Mouse (Mus musculus) kidney, adult 2 months (tissue): Measurements from ENCODE around the gene Lipc. TPM values are rescaled to one million over a fixed set of nuclear protein-coding genes. Genes with fewer than 3 reads are reported as not detected.

Source experiments
- DNase-seq: peaks from one replicate; pipeline ENCODE4 v3.0.0; 2021
- H3K27ac ChIP-seq: fragments of 200-500 bp; 2 replicates; pipeline ENCODE4 v1.5.1; 2012; ENCODE audit warnings: low read depth, low read length, control low read depth, inconsistent platforms; ENCODE audit not compliant: insufficient read depth
- H3K27me3 ChIP-seq: fragments of 200-500 bp; replicated peaks from 2 replicates; pipeline ENCODE4 v1.6.1; 2012; ENCODE audit warnings: mild to moderate bottlenecking, moderate library complexity, low read length, inconsistent platforms; ENCODE audit not compliant: control insufficient read depth, insufficient read depth
- H3K36me3 ChIP-seq: fragments of 200-500 bp; 2 replicates; pipeline ENCODE4 v1.6.1; 2012; ENCODE audit warnings: mild to moderate bottlenecking, moderate library complexity, low read length, inconsistent platforms; ENCODE audit not compliant: control insufficient read depth, insufficient read depth
- H3K4me1 ChIP-seq: fragments of 200-500 bp; 2 replicates; pipeline ENCODE4 v1.6.1; 2011; ENCODE audit warnings: low read length; ENCODE audit not compliant: control insufficient read depth, insufficient read depth
- H3K4me3 ChIP-seq: fragments of 200-500 bp; 2 replicates; pipeline ENCODE4 v1.5.1; 2011; ENCODE audit warnings: mild to moderate bottlenecking, low read depth, low read length, control low read depth; ENCODE audit not compliant: insufficient read depth
- CTCF ChIP-seq: fragments of 200-500 bp; conservative IDR thresholded peaks from 2 replicates; pipeline ENCODE4 v1.5.1; 2011; ENCODE audit warnings: low read depth, mild to moderate bottlenecking, control low read depth, low read length, moderate library complexity, mixed read lengths; ENCODE audit not compliant: insufficient read depth, insufficient read length
- POLR2A ChIP-seq: fragments of 200-500 bp; IDR thresholded peaks from one replicate; pipeline ENCODE4 v1.6.1; 2011; ENCODE audit warnings: low read depth, low read length, control low read depth
- WGBS: fragments of 180-500 bp; shearing (Covaris S2); methylation state at CpG from one replicate; pipeline ENCODE4 v1.1.7; 2018; 5-methylcytosine and 5-hydroxymethylcytosine counted together
- polyA plus RNA-seq: library from polyadenylated mRNA; depleted of rRNA; stranded (reverse); fragments of >200 nt; gene quantifications from 2 replicates; pipeline ENCODE4 v1.2.3, GENCODE M21; 2012

Lipc gene
- polyA plus RNA-seq, 1 experiment: 0.58 TPM

GRCm38 (mm10) chr9:70878157-70878556 lies 73.9 kb downstream of the Lipc start:
- Histone ChIP-seq H3K27me3 (no peaks in the 10 kb centered on the region), H3K4me1 (no peaks in the 10 kb centered on the region), H3K36me3 (no peaks in the 10 kb centered on the region), H3K27ac (no peak overlapping the region), H3K4me3 (no peak overlapping the region)
- WGBS: 93% methylated on average over 5 of the region's 5 CpGs
- TF ChIP-seq POLR2A: no peak
- TF ChIP-seq CTCF: no peak
- DNase-seq: no peak

GRCm38 (mm10) chr9:70875490-70875889 lies 76.5 kb downstream of the Lipc start:
- no peaks in the 10 kb centered on the region for H3K4me1 ChIP-seq
- no peak for DNase-seq
- H3K27me3 ChIP-seq: no peaks in the 10 kb centered on the region
- H3K4me3 ChIP-seq: no peak overlapping the region
- TF ChIP-seq CTCF (no peak), POLR2A (no peak)
- no peak overlapping the region for H3K27ac ChIP-seq
- 57% methylated on average over 4 of the region's 4 CpGs for WGBS
- no peaks in the 10 kb centered on the region for H3K36me3 ChIP-seq

- H3K27ac ChIP-seq: no peak overlapping the region
- WGBS: 58% methylated on average over 4 of the region's 4 CpGs
- no peak for DNase-seq
- TF ChIP-seq CTCF (no peak), POLR2A (no peak)
- no peaks in the 10 kb centered on the region for H3K27me3 ChIP-seq
- H3K4me1 ChIP-seq: no peaks in the 10 kb centered on the region
- no peak overlapping the region for H3K4me3 ChIP-seq
- H3K36me3 ChIP-seq: no peaks in the 10 kb centered on the region
These were observed 77.0 kb downstream of the Lipc start for GRCm38 (mm10) chr9:70875059-70875458.

GRCm38 (mm10) chr9:70872675-70873074 lies 79.4 kb downstream of the Lipc start:
- H3K36me3 ChIP-seq: no peaks in the 10 kb centered on the region
- no peak overlapping the region for H3K4me3 ChIP-seq
- WGBS: 88% methylated on average over 8 of the region's 8 CpGs
- H3K27ac ChIP-seq: no peak overlapping the region
- H3K4me1 ChIP-seq: no peaks in the 10 kb centered on the region
- TF ChIP-seq CTCF: no peak
- TF ChIP-seq POLR2A: no peak
- no peak for DNase-seq
- H3K27me3 ChIP-seq: no peaks in the 10 kb centered on the region

- TF ChIP-seq CTCF (no peak), POLR2A (no peak)
- no peak overlapping the region for H3K4me3 ChIP-seq
- DNase-seq: no peak
- H3K36me3 ChIP-seq: no peaks in the 10 kb centered on the region
- 92% methylated on average over 4 of the region's 4 CpGs for WGBS
- H3K27me3 ChIP-seq: no peaks in the 10 kb centered on the region
- no peak overlapping the region for H3K27ac ChIP-seq
- no peaks in the 10 kb centered on the region for H3K4me1 ChIP-seq
These were observed 81.7 kb downstream of the Lipc start for GRCm38 (mm10) chr9:70870326-70870725.

- WGBS: 64% methylated on average over 5 of the region's 5 CpGs
- Histone ChIP-seq H3K4me1 (no peaks in the 10 kb centered on the region), H3K36me3 (no peaks in the 10 kb centered on the region), H3K27me3 (no peaks in the 10 kb centered on the region), H3K4me3 (no peak overlapping the region), H3K27ac (no peak overlapping the region)
- peak; percentile 11 for DNase-seq
- TF ChIP-seq CTCF (no peak), POLR2A (no peak)
These were observed 82.7 kb downstream of the Lipc start for GRCm38 (mm10) chr9:70869169-70869873.

GRCm38 (mm10) chr9:70867381-70867780 lies 84.6 kb downstream of the Lipc start:
- Histone ChIP-seq H3K27ac (no peak overlapping the region), H3K36me3 (no peaks in the 10 kb centered on the region), H3K4me1 (no peaks in the 10 kb centered on the region), H3K4me3 (no peak overlapping the region), H3K27me3 (no peaks in the 10 kb centered on the region)
- TF ChIP-seq POLR2A (no peak), CTCF (no peak)
- DNase-seq: no peak
- 91% methylated on average over 4 of the region's 4 CpGs for WGBS

GRCm38 (mm10) chr9:70864039-70864438 lies 88.0 kb downstream of the Lipc start:
- no peaks in the 10 kb centered on the region for H3K36me3 ChIP-seq
- DNase-seq: no peak
- WGBS: 67% methylated on average over 8 of the region's 8 CpGs
- TF ChIP-seq POLR2A (no peak), CTCF (no peak)
- H3K4me3 ChIP-seq: no peak overlapping the region
- 0 out of 2 replicates have a peak overlapping the region, but pooled peaks have one; percentile 33 for H3K27ac ChIP-seq
- no peaks in the 10 kb centered on the region for H3K4me1 ChIP-seq
- H3K27me3 ChIP-seq: no peaks in the 10 kb centered on the region
